Mouse (Mus musculus): ENCODE results near the gene Rnaseh2b. TPM values are rescaled to one million over a fixed set of nuclear protein-coding genes. Genes with fewer than 3 reads are reported as not detected.

Gene Rnaseh2b
- polyA plus RNA-seq, 1 experiment, result not detected

DNA sequence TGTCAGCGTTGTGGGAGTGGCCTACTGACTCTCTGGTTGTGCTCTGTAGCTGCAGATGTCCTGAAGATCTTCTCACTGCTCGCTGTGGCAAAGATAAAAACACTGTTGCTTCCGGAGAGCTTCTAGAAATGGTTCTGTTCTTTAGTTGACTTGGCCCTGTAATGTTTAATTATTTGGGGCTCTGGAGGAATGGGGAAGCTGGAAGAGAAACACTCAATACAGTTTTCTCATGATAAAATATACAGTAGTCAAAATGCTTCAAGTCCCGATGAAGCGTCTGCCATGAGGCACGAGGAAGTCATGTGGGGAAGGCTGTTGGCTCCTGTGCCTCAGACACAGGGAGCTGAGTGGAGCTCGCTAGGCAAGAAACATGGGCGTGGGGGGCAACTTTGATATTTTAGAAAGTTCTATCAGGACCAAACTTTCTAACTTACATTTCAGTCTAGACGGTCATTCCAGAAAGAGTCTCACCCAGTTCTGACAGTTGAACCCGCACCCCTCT, 50.3 kb downstream of the Rnaseh2b start:
- H3K27ac ChIP-seq (ENCODE audit: insufficient read depth, low read depth, low read length), result no peak overlapping the region
- WGBS, result 35% methylated on average over 10 of the region's 10 CpGs
- no peak overlapping the region for H3K4me3 ChIP-seq (ENCODE audit: insufficient read depth, low read depth, low read length)
- peaks cover 5% of the 10 kb centered on the region for H3K4me1 ChIP-seq (ENCODE audit: control insufficient read depth, insufficient read depth, low read length)
- TF ChIP-seq POLR2A (IDR thresholded peaks at IDR 0.05; ENCODE audit: insufficient read depth, low read depth, low read length), result no peak
- TF ChIP-seq CTCF (IDR thresholded peaks at IDR 0.05; ENCODE audit: insufficient read depth, low read depth, low read length), result no peak

DNA sequence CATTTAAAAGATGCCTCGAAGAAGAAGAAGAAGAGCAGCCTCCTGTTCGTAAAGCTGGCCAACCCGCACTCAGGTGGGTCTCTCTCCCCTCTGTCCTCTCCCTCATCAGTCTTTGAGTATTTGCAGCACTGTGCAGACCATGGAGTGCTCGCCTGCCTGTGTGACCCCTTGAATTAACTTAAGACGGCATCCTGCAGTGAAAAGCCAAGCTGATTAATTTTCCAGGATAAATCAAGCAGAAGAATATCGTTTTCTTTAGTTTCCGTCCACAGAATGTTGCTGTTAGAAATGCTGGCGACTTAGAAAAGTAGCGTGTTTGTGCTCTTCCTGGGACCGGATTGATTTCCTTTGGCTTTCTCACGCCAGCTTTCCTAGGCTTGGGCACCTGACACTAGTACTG, 54.2 kb downstream of the Rnaseh2b start:
- TF ChIP-seq CTCF (IDR thresholded peaks at IDR 0.05; ENCODE audit: insufficient read depth, low read depth, low read length) (no peak), POLR2A (IDR thresholded peaks at IDR 0.05; ENCODE audit: insufficient read depth, low read depth, low read length) (no peak)
- Histone ChIP-seq H3K4me3 (ENCODE audit: insufficient read depth, low read depth, low read length) (no peak overlapping the region), H3K4me1 (ENCODE audit: control insufficient read depth, insufficient read depth, low read length) (peaks cover 5% of the 10 kb centered on the region), H3K27ac (ENCODE audit: insufficient read depth, low read depth, low read length) (no peak overlapping the region)
- WGBS, result 42% methylated on average over 11 of the region's 11 CpGs

- TF ChIP-seq CTCF (IDR thresholded peaks at IDR 0.05; ENCODE audit: insufficient read depth, low read depth, low read length) (no peak), POLR2A (IDR thresholded peaks at IDR 0.05; ENCODE audit: insufficient read depth, low read depth, low read length) (no peak)
- peaks cover 5% of the 10 kb centered on the region for H3K4me1 ChIP-seq (ENCODE audit: control insufficient read depth, insufficient read depth, low read length)
- H3K27ac ChIP-seq (ENCODE audit: insufficient read depth, low read depth, low read length), result no peak overlapping the region
- H3K4me3 ChIP-seq (ENCODE audit: insufficient read depth, low read depth, low read length), result no peak overlapping the region
- WGBS, result 68% methylated on average over 7 of the region's 7 CpGs
Observed at GRCm38 (mm10) chr14:62347103-62347502, 54.7 kb downstream of the Rnaseh2b start.

DNA sequence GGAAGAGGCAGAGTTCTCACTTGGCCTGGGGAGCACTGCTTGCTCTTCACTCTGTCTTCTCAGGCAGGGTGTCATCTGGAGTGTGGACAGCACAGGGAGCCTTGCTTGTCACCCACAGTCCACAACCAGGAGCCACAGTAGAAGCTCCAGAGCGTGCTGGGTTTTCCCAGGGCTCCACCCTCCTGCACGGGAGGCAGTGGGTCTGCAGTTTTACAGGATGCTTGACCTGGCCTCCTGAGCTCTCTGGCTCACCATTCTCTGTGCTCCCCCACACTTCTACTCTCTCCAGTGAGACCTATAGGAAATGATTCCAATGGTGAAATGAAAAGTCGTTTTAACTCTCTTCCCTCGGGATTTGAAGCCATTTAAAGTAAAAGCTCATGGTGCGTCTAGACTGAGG, 57.4 kb downstream of the Rnaseh2b start:
- no peak for TF ChIP-seq CTCF (IDR thresholded peaks at IDR 0.05; ENCODE audit: insufficient read depth, low read depth, low read length)
- no peak for TF ChIP-seq POLR2A (IDR thresholded peaks at IDR 0.05; ENCODE audit: insufficient read depth, low read depth, low read length)
- 84% methylated on average over 5 of the region's 5 CpGs for WGBS

DNA sequence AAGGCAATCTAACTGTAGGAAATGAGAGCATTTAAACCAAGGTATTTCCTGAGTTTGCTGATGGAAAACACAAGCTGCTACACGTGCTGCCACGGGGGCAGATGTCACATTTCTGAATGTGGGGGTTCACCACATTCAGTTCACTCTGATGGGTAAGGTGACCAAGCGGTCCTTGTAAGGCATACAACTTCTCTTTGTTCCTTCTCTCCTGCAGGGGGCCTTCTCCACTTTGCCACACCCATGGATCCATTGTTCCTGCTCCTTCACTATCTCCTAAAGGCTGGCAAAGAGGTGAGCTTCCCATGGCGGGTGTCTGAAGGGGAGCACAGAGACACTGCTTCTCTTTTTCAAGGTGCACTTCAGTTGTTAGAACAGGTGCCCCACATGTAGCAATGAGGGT, 57.8 kb downstream of the Rnaseh2b start:
- WGBS, result 93% methylated on average over 4 of the region's 4 CpGs
- Histone ChIP-seq H3K4me1 (ENCODE audit: control insufficient read depth, insufficient read depth, low read length) (no peaks in the 10 kb centered on the region), H3K27ac (ENCODE audit: insufficient read depth, low read depth, low read length) (no peak overlapping the region), H3K4me3 (ENCODE audit: insufficient read depth, low read depth, low read length) (no peak overlapping the region)
- no peak for TF ChIP-seq POLR2A (IDR thresholded peaks at IDR 0.05; ENCODE audit: insufficient read depth, low read depth, low read length)
- TF ChIP-seq CTCF (IDR thresholded peaks at IDR 0.05; ENCODE audit: insufficient read depth, low read depth, low read length), result no peak

More for the DNA sequence above, 57.4 kb downstream of the Rnaseh2b start:
- no peaks in the 10 kb centered on the region for H3K4me1 ChIP-seq (ENCODE audit: control insufficient read depth, insufficient read depth, low read length)
- H3K27ac ChIP-seq (ENCODE audit: insufficient read depth, low read depth, low read length), result no peak overlapping the region
- no peak overlapping the region for H3K4me3 ChIP-seq (ENCODE audit: insufficient read depth, low read depth, low read length)

DNA sequence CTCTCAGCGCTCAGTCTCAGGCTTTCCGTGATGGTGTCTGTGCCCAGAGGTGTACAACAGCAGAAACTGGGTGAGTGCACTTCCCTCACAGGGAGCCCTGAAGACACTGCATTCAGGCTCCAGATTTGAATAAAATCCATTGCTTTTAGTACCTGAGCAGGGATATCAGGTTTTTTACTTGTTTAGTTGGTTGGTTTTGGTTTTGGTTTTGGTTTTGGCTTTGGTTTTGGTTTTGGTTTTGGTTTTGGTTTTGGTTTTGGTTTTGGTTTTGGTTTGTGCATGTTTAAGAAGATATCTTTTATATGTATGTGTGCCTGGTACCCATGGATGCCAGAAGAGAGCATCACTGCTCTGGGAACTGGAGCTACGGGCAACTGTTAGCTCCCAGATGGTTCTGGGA, 58.5 kb downstream of the Rnaseh2b start:
- 95% methylated on average over 3 of the region's 3 CpGs for WGBS
- TF ChIP-seq POLR2A (IDR thresholded peaks at IDR 0.05; ENCODE audit: insufficient read depth, low read depth, low read length), result no peak
- TF ChIP-seq CTCF (IDR thresholded peaks at IDR 0.05; ENCODE audit: insufficient read depth, low read depth, low read length), result no peak
- Histone ChIP-seq H3K4me1 (ENCODE audit: control insufficient read depth, insufficient read depth, low read length) (no peaks in the 10 kb centered on the region), H3K27ac (ENCODE audit: insufficient read depth, low read depth, low read length) (no peak overlapping the region), H3K4me3 (ENCODE audit: insufficient read depth, low read depth, low read length) (no peak overlapping the region)

GRCm38 (mm10) chr14:62353372-62353771, 61.0 kb downstream of the Rnaseh2b start:
- 72% methylated on average over 9 of the region's 9 CpGs for WGBS
- H3K27ac ChIP-seq (ENCODE audit: insufficient read depth, low read depth, low read length), result no peak overlapping the region
- no peak overlapping the region for H3K4me3 ChIP-seq (ENCODE audit: insufficient read depth, low read depth, low read length)
- no peaks in the 10 kb centered on the region for H3K4me1 ChIP-seq (ENCODE audit: control insufficient read depth, insufficient read depth, low read length)
- TF ChIP-seq CTCF (IDR thresholded peaks at IDR 0.05; ENCODE audit: insufficient read depth, low read depth, low read length), result no peak
- TF ChIP-seq POLR2A (IDR thresholded peaks at IDR 0.05; ENCODE audit: insufficient read depth, low read depth, low read length), result no peak

GRCm38 (mm10) chr14:62353793-62354192, 61.4 kb downstream of the Rnaseh2b start:
- H3K4me3 ChIP-seq (ENCODE audit: insufficient read depth, low read depth, low read length), result no peak overlapping the region
- H3K27ac ChIP-seq (ENCODE audit: insufficient read depth, low read depth, low read length), result no peak overlapping the region
- WGBS, result 96% methylated on average over 5 of the region's 5 CpGs
- no peaks in the 10 kb centered on the region for H3K4me1 ChIP-seq (ENCODE audit: control insufficient read depth, insufficient read depth, low read length)
- TF ChIP-seq POLR2A (IDR thresholded peaks at IDR 0.05; ENCODE audit: insufficient read depth, low read depth, low read length) (no peak), CTCF (IDR thresholded peaks at IDR 0.05; ENCODE audit: insufficient read depth, low read depth, low read length) (no peak)

- Histone ChIP-seq H3K27ac (ENCODE audit: insufficient read depth, low read depth, low read length) (no peak overlapping the region), H3K4me1 (ENCODE audit: control insufficient read depth, insufficient read depth, low read length) (no peaks in the 10 kb centered on the region), H3K4me3 (ENCODE audit: insufficient read depth, low read depth, low read length) (no peak overlapping the region)
- TF ChIP-seq CTCF (IDR thresholded peaks at IDR 0.05; ENCODE audit: insufficient read depth, low read depth, low read length) (no peak), POLR2A (IDR thresholded peaks at IDR 0.05; ENCODE audit: insufficient read depth, low read depth, low read length) (no peak)
- WGBS, result 91% methylated on average over 7 of the region's 7 CpGs
Observed at GRCm38 (mm10) chr14:62355201-62355600, 62.8 kb downstream of the Rnaseh2b start.
